Comparison of ENCODE assay signal across 27 mouse cellular contexts in the genomic region with DNA sequence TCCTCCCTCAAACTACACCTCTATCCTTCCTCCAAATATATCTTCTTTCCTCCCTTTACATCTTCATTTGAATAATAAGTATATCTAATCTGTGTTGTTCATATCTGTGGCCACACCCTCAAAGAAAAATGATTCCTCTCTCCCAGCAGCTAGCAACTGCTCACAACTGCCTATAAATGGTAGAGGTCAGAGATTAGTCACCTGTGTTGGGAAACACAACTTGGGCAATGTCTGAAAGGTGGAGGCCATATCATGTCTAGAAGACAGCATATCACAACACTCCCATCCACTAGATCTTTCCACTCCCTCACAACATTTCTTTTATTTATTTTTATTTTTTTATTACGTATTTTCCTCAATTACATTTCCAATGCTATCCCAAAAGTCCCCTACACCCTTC. TPM values are rescaled to one million over a fixed set of nuclear protein-coding genes. Genes with fewer than 3 reads are reported as not detected.
"Had no signal": no experiment of that assay in that cellular context is flagged by ENCODE, and none has a peak within 500 bp of the region (broad histone marks: within the 10 kb centered on the region; RNA-seq: fewer than 3 reads in every experiment).

No protein-coding gene starts in this region.

- ATAC-seq: lung, postnatal 0 days; midbrain, embryonic 16.5 days had no signal

- H3K36me3 ChIP-seq: lung, embryonic 15.5 days; midbrain, embryonic 12.5 days; neural tube, embryonic 13.5 days; neural tube, embryonic 15.5 days had no signal

- H3K4me1 ChIP-seq: lung, embryonic 15.5 days; megakaryocyte, embryonic 14.5 days; midbrain, embryonic 12.5 days; neural tube, embryonic 13.5 days; neural tube, embryonic 15.5 days had no signal

- H3K4me2 ChIP-seq: lung, embryonic 15.5 days; midbrain, embryonic 12.5 days; neural tube, embryonic 13.5 days; neural tube, embryonic 15.5 days had no signal

- H3K27me3 ChIP-seq: lung, embryonic 15.5 days; megakaryocyte, embryonic 14.5 days; midbrain, embryonic 12.5 days; neural tube, embryonic 13.5 days; neural tube, embryonic 15.5 days had no signal

- H3K9me3 ChIP-seq: lung, embryonic 15.5 days; megakaryocyte, embryonic 14.5 days; midbrain, embryonic 12.5 days; neural tube, embryonic 13.5 days; neural tube, embryonic 15.5 days had no signal

- H3K4me3 ChIP-seq: lung, embryonic 15.5 days; megakaryocyte, embryonic 14.5 days; midbrain, embryonic 12.5 days; myocyte; neural tube, embryonic 13.5 days; neural tube, embryonic 15.5 days had no signal

- H3K9ac ChIP-seq: lung, embryonic 15.5 days; midbrain, embryonic 12.5 days; neural tube, embryonic 13.5 days; neural tube, embryonic 15.5 days had no signal

- H3K27ac ChIP-seq: lung, embryonic 15.5 days; macrophage; midbrain, embryonic 12.5 days; neural tube, embryonic 13.5 days; neural tube, embryonic 15.5 days had no signal

- DNase-seq: lung, adult 2 months; lung, postnatal 14 days; lung, postnatal 36 days; midbrain, embryonic 14.5 days; retina, postnatal 1 day; right cerebral cortex, adult 18-20 months; right cerebral cortex, postnatal 25 days; right cerebral cortex, postnatal 4 days; spleen, adult 18-20 months; thymus, adult 18-20 months; thymus, postnatal 14 days; thymus, postnatal 36 days had no signal

RNA-seq across cellular contexts. Expression of gene Epyc, which starts 15.6 kb away (rescaled TPM):
- total RNA-seq: megakaryocyte progenitor cell, adult 5-6 weeks had no signal
- polyA plus RNA-seq: lung, postnatal 0 days; macrophage; midbrain, embryonic 14.5 days; myocyte; small intestine, adult 2 months had no signal

RNA-seq across cellular contexts. Expression of gene Ccer1, which starts 33.4 kb away (rescaled TPM):
- total RNA-seq: megakaryocyte progenitor cell, adult 5-6 weeks had no signal
- polyA plus RNA-seq: lung, adult 2 months; lung, embryonic 15.5 days; lung, postnatal 0 days; macrophage; midbrain, embryonic 12.5 days; midbrain, embryonic 14.5 days; midbrain, embryonic 16.5 days; myocyte; neural tube, embryonic 11.5 days; neural tube, embryonic 13.5 days; neural tube, embryonic 15.5 days; small intestine, adult 2 months; stomach, embryonic 14.5 days; stomach, embryonic 16.5 days; thymus, postnatal 0 days had no signal

RNA-seq across cellular contexts. Expression of gene Kera, which starts 52.8 kb away (rescaled TPM):
- total RNA-seq: megakaryocyte progenitor cell, adult 5-6 weeks had no signal
- polyA plus RNA-seq: lung, adult 2 months; lung, postnatal 0 days; macrophage; midbrain, embryonic 16.5 days; myocyte; small intestine, adult 2 months had no signal
